17 mouse cellular contexts compared by ENCODE assay signal in genomic region chr4:9779594-9779993, GRCm38 (mm10).
A peak's percentile ranks its signal among the peaks of the same experiment; 100 is the strongest.
DNase-seq lines count a peak whose midpoint lies in the region; ATAC-seq lines count a peak whose summit lies in the region.
"Had no signal": no experiment of that assay in that cellular context is flagged by ENCODE, and none has a peak within 500 bp of the region (broad histone marks: within the 10 kb centered on the region; RNA-seq: fewer than 3 reads in every experiment).

No protein-coding gene starts in this region.

- peak; percentile 66 for DNase-seq in heart, adult 11 months
- DNase-seq in heart, postnatal 4 days: no peak
- DNase-seq in kidney, postnatal 36 days: no peak
- peak; percentile 1 for DNase-seq in kidney, postnatal 14 days
- DNase-seq in kidney, postnatal 25 days: no peak

- no peaks in the 10 kb centered on the region for H3K9me3 ChIP-seq in kidney, embryonic 16.5 days (ENCODE audit: low read length)
- H3K9me3 ChIP-seq: embryonic facial prominence, embryonic 12.5 days; embryonic facial prominence, embryonic 15.5 days; G1E; heart, embryonic 10.5 days; heart, embryonic 13.5 days; hindbrain, embryonic 10.5 days; hindbrain, embryonic 13.5 days had no signal

- H3K9ac ChIP-seq in kidney, embryonic 16.5 days (replicated peaks; ENCODE audit: low read length): no peak overlapping the region
- H3K9ac ChIP-seq: embryonic facial prominence, embryonic 12.5 days; embryonic facial prominence, embryonic 15.5 days; forebrain, postnatal 0 days; heart, embryonic 13.5 days; hindbrain, embryonic 13.5 days had no signal

- no peaks in the 10 kb centered on the region for H3K4me1 ChIP-seq in kidney, embryonic 16.5 days (ENCODE audit: insufficient read depth, low read length)
- H3K4me1 ChIP-seq: embryonic facial prominence, embryonic 12.5 days; embryonic facial prominence, embryonic 15.5 days; heart, embryonic 10.5 days; heart, embryonic 13.5 days; hindbrain, embryonic 10.5 days; hindbrain, embryonic 13.5 days had no signal

- no peak overlapping the region for H3K4me2 ChIP-seq in kidney, embryonic 16.5 days (replicated peaks; ENCODE audit: low read depth, low read length)
- H3K4me2 ChIP-seq: embryonic facial prominence, embryonic 12.5 days; embryonic facial prominence, embryonic 15.5 days; hindbrain, embryonic 13.5 days had no signal

- WGBS in kidney, embryonic 16.5 days: 64% methylated on average over 3 of the region's 3 CpGs

- ATAC-seq in kidney, embryonic 16.5 days (ENCODE audit: low FRiP score, low TSS enrichment): peak; percentile 39; the same call in 1 of the 2 replicates
- ATAC-seq: hindbrain, embryonic 16.5 days had no signal

- H3K4me3 ChIP-seq in kidney, embryonic 16.5 days (ENCODE audit: low read length): no peak overlapping the region
- H3K4me3 ChIP-seq: embryonic facial prominence, embryonic 12.5 days; embryonic facial prominence, embryonic 15.5 days; gastrocnemius, adult 2 months; heart, embryonic 10.5 days; heart, embryonic 13.5 days; hindbrain, embryonic 10.5 days; hindbrain, embryonic 13.5 days had no signal

- H3K36me3 ChIP-seq in kidney, embryonic 16.5 days (ENCODE audit: insufficient read depth, low read length): no peaks in the 10 kb centered on the region
- H3K36me3 ChIP-seq: embryonic facial prominence, embryonic 12.5 days; embryonic facial prominence, embryonic 15.5 days; G1E; heart, embryonic 10.5 days; heart, embryonic 13.5 days; hindbrain, embryonic 10.5 days; hindbrain, embryonic 13.5 days had no signal

- no peak overlapping the region for H3K27ac ChIP-seq in kidney, embryonic 16.5 days (ENCODE audit: low read length)
- H3K27ac ChIP-seq: embryonic facial prominence, embryonic 12.5 days; embryonic facial prominence, embryonic 15.5 days; gastrocnemius, adult 2 months; heart, embryonic 10.5 days; heart, embryonic 13.5 days; hindbrain, embryonic 10.5 days; hindbrain, embryonic 13.5 days had no signal

- H3K27me3 ChIP-seq in kidney, embryonic 16.5 days (ENCODE audit: insufficient read depth, low read length): no peaks in the 10 kb centered on the region
- H3K27me3 ChIP-seq: CH12.LX; embryonic facial prominence, embryonic 12.5 days; embryonic facial prominence, embryonic 15.5 days; heart, embryonic 13.5 days; hindbrain, embryonic 13.5 days had no signal

Comparison
In these comparisons a context has a peak if more than half of its experiments do, and no peak if none do; other contexts are left out.
1. DNase-seq: peak in heart, adult 11 months (single experiment) and kidney, postnatal 14 days (single experiment); none in heart, postnatal 4 days (single experiment), kidney, postnatal 36 days (0 of 2) and kidney, postnatal 25 days (0 of 2).